Mouse (Mus musculus) liver, postnatal 0 days (tissue): ENCODE measurements around the gene Lcmt1.

ENCODE experiments used
- CTCF ChIP-seq: sonication (generic); IDR thresholded peaks from 2 replicates; pipeline ENCODE4 v1.5.1; 2016; ENCODE audit warnings: antibody characterized with exemption, low read depth
- EP300 ChIP-seq: IDR thresholded peaks from 2 replicates; pipeline ENCODE4 v1.6.1; 2016; ENCODE audit warnings: antibody characterized with exemption, low read depth, mild to moderate bottlenecking

GRCm38 (mm10) chr7:123404198-123404597 is 34.6 kb downstream of the Lcmt1 start:
- TF ChIP-seq EP300, result no peak
- no peak for TF ChIP-seq CTCF
